Mouse (Mus musculus): ENCODE measurements at regions not wholly inside any gene's neighbourhood (a gene's known extent, or its start where the extent isn't known, plus 50 kb on each side); places are given as distances from the start of the nearest gene placed in this dataset.
"Not testable (repeated sequence)": the region's sequence is repeated elsewhere in the genome, so short reads cannot be mapped to it uniquely, and the experiment has no call there.

DNA sequence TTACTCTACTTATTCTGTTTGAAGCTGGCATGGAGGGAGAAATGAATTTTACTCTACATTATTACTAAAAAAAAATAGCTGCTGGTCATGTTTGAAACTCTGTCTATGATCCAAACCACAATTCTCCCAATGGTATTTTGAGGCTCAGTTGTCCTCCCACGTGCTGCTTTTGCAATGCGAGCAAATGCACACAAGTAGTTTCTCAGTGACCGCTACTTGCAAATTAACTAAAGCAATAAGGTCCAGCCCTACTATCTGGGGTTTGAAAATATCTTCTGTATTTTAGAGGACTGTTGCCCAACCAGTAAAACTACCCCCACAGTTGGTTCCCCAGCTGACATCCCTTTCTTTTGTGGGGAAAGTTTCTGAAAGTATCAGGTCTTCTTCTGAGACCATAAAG, 276.0 kb downstream of the Cetn3 start:
- DNase-seq = no peak

DNA sequence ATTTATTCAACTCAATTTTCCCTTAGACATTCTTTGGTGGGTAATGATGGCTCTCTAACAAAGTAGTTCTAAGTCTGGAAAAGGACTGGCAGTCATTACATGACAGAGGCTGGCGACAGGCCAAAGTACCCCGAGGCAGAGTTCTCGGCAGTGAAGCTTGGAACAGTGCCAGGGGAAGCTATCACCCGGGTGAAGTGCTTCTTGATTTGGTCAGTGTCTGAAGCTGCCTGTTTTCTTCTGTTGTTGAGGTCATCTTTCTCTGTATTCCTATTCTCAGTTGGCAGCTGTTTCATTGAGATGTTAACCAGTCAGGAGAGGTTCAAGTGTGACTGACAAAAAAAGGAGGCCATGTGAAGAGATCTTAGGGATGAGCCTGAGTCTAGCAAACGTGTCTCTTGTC, 276.6 kb downstream of the Cetn3 start:
- peak; percentile 2 to 6 for DNase-seq

DNA sequence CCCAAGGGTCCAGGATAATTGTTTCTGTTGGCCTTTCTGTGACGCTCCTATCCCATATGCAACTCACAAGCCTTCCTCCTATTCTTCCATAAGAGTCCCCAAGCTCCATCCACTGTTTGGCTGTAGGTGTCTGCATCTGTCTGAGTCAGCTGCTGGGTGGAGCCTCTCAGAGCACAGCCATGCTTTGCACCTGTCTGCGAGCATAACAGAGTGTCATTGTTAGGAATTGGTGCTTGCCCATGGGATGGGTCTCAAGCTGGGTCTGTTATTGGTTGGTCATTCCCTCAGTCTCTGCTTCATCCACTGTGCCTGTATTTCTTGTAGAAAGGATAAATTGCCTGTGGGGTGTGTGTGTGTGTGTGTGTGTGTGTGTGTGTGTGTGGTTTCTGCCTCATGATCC, 281.0 kb downstream of the Cetn3 start:
- not testable (repeated sequence) for DNase-seq

DNA sequence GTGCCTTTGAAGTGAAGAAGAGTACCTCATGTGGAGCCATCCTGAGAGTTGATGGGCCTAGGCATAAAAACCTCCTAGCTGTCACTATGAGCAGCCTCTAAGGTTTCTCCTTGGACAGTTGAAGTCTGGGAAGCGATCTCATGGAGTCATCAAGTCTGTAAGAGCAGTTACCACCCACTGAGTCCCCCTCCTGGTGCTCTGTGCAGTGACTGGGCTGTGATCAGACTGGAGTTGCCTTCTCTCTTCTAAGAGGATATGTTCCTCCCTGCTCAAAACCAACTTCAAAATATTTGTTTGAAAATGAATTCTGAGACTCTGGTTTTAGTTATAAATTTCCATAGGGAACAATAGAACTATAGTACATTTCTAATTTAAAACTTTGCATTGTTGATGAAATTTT, 283.3 kb downstream of the Cetn3 start:
- no peak for DNase-seq

DNA sequence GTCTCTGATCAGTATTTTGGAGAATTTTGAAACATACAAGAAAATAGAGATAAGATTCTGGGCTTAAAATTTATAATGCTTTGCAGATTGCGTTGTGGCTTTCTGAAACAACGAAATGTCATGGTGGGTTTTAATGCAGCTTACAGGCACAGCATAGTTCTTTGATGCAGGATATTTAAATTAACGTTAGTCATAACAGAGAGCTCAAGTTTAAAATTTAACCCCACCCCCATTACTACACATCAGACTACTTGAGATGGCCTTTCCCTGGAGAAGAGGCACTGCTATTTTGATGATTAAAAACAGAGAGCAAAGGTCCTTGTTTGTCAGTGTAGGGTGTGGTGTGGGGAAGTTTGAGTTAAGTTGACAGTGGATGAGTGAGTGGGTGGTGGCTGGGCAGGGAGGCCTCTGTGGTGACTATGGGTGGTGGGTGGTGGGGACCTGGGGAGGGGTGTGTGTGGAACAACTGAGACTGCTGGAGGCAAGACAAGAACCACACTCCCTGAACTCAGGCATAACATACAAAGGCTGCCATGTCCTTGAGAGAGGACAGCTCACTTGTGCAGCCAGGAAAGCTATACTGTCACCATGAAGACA, 283.9 kb downstream of the Cetn3 start:
- no peak for DNase-seq

DNA sequence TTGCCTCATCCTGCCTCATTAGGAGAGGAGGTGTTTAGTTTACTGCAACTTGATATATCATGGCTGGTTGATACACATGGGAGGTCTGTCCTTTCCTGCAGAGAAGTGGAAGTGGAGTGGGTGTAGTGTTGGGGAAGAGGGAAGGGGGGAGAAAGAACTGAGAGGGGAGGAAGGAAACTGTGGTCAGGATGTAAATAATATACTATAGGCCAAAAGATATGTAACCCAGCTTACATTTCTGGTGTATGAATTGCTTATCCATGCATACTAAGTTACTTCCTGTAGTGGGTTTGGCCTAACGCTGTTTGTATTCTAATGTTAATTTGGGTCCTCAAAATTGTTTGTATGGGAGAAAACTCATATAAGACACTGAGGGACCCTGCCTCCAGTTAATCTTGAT, 289.6 kb downstream of the Cetn3 start:
- no peak for DNase-seq

DNA sequence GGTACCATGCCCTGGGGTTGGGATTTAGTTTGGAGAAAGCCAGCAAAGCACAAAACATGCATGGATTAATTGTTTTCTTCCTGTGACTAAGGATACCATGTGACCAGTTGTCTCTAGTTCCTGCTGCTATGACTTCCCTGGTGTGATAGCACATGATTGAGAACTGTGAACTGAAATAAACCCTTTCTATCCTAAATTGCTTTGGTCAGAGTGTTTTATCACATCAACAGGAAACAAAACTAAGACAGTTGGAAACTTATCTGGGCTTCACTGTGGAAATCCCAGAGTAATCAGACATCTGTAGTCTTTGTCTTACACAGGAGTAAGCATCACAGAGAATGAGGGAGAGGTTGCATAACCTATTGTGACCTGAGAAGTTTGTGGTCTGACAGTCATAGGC, 290.5 kb downstream of the Cetn3 start:
- no peak for DNase-seq

DNA sequence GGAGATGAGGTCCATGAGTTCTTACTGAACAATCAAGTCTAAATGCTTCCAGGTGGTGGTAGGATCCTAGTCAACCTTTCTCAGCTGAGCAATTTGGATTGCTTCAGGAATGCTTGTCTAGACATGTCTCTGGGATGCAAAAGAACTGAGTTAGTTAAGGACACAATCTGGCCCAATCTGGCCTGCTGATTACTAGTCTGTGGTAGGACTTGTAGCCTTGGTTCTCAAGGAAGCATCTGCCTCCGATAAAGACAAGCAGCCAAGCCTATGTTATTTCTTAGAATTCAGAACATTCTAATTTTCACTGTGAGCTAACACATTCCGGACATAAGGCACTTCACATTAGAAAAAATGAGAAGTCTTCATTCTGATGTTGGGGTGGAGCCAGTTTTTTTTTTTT, 298.5 kb downstream of the Cetn3 start:
- DNase-seq = no peak

DNA sequence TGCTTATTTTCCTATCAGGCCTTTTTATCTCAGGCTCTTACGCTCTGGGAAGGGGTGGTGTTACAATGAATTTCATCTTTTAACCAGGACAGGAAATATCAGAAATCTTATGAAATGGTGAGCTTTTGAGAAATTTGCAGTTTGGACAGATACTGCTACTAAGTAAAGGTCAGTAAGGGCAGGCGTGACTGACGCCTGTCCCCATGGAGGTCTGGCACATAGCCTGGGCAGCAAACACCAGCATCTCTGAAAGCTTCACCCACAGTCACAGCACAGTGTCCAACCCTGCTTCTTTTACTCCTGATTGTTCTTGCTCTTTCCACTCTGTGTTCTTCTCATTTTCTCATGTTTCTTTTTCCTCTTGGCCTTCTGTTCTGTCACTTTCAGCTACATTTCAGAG, 304.8 kb downstream of the Cetn3 start:
- DNase-seq = peak in 1 of 2 experiments; percentile 2

DNA sequence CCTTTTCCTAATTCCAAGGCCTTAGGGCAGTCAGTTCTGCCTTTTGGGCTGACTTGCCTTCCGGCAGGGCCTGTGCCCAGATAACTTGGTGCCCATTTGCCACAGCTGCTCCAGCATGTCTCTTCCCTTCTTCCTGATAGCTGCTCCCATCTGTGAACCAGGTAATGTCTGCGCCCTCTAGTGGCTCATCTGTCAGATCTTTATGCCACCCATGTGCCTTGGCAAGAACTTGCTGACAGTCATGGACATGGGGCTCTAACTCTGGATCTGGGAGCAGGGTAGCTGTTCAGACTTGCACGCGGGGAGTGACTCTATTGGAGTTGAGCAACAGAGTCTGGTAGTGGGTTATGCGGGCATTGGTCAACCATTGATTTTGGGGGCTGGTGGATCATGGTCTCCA, 309.3 kb downstream of the Cetn3 start:
- peak; percentile 3 to 9 for DNase-seq

DNA sequence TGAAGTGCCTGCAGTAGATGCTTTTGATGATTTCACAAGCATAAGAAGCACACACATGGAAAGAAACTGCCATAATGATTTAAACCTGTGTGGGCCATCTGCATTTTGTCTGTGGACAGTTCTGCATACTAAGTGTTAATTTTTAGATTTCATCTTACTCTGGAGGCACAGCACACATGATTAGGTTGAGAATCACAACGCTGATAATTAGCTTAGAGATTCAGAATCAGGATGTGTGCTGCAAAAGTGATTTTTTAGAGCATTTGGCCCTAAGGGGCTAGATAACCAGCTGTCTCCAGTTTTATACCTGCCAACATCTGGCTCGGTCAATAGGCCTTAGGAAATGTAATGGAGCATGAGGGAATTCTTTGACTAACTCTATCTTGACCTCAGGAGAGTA, 323.2 kb downstream of the Cetn3 start:
- DNase-seq = no peak

DNA sequence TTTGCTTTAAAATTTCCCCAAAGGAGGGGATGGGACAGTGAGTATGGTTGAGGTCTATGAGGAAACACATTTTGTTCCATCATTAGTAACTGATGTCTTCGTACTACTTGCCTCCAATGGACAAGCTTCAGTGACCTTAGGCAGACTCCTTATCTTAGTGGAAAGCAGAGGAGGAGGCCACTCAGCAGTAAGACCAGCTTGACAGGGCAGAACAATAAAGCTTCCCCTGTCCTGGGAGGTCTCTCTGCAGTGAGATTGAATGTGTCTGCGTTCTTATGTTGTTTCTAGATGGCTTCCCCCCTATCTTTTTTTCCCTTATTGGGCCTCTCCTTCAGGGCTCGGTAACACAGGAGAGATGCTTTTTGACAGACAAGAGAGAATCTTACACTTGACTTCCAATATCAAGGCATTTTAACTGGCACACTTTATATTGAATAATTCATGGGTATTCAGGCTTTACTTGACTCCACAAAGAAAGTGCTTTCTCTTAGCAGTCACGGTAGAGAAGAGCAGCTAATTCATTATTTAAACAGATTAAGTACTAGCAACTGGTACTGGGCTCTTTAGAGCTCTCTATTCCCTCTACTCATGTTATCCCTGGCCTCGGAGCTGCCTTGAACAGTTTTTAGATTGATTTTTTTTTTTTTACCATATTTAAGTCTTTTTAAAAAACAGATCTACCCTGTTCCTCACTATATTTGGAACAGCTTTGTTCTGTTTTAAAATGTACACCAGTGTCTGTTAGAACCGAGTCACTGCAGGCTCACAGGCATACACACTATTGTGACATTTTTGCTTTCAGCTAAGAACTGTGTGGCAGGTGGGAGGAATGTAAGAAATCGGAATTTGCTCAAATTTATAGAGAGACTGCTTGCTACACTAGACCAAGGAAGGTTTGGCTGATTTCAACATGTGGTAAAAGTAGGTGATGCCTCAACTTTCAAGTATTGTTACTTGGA, 347.2 kb downstream of the Cetn3 start:
- DNase-seq = no peak
